Mouse (Mus musculus) embryonic fibroblast, embryonic 13.5 days (primary cell): ENCODE measurements around the gene Aqp11.

ENCODE experiments used
- CTCF ChIP-seq: IDR thresholded peaks from 2 replicates; pipeline ENCODE4 v1.5.1; 2011; ENCODE audit warnings: mild to moderate bottlenecking, control low read depth, low read length, moderate library complexity, borderline replicate concordance; ENCODE audit not compliant: insufficient read depth
- POLR2A ChIP-seq: IDR thresholded peaks from 2 replicates; pipeline ENCODE4 v1.6.1; 2011; ENCODE audit warnings: low read depth, mild to moderate bottlenecking, control low read depth, low read length, moderate library complexity

DNA sequence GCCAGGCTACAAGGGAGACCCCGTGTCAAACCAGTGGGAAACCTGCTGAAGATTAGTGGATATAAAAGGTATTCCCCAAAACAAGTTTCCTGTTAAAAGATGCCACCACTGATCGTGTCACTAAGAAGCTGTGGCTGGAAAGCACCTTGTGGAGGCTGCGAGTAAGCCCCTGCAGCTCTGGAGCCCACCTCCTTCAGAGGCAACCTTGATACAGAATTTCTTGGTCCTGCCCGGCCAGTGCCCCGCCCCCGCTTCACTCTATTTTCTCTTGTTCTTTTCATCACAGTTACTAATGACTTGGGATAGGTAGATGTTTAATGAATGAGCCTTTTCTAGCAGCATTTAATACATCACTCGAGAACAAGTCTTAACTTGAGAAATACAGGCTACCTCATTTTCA lies 12.0 kb downstream of the Aqp11 start:
- TF ChIP-seq POLR2A = no peak
- no peak for TF ChIP-seq CTCF
